Mouse (Mus musculus) lung, embryonic 16.5 days (tissue): ENCODE data around the gene Imp4. TPM values are rescaled to one million over a fixed set of nuclear protein-coding genes. Genes with fewer than 3 reads are reported as not detected.

Source experiments
- ATAC-seq: fragments of 200-750 bp; cut with Nextera tagmentation; 2 replicates; pipeline ENCODE4 v1.8.0; 2017; ENCODE audit warnings: low read depth, mild to moderate bottlenecking, moderate library complexity
- H3K27ac ChIP-seq: fragments of 300-500 bp; sonication (generic); 2 replicates; pipeline ENCODE4 v1.5.1; 2014; ENCODE audit warnings: mild to moderate bottlenecking, control low read depth, low read length
- H3K27me3 ChIP-seq: fragments of 300-500 bp; sonication (generic); 2 replicates; pipeline ENCODE4 v1.6.1; 2014; ENCODE audit warnings: low read depth, low read length, mixed read lengths; ENCODE audit not compliant: control insufficient read depth, insufficient read depth
- H3K36me3 ChIP-seq: fragments of 300-500 bp; sonication (generic); 2 replicates; pipeline ENCODE4 v1.6.1; 2014; ENCODE audit warnings: low read length; ENCODE audit not compliant: control insufficient read depth, insufficient read depth
- H3K4me1 ChIP-seq: fragments of 300-500 bp; sonication (generic); replicated peaks from 2 replicates; pipeline ENCODE4 v1.6.1; 2014; ENCODE audit warnings: low read length, mixed read lengths; ENCODE audit not compliant: control insufficient read depth, insufficient read depth
- H3K4me2 ChIP-seq: fragments of 300-500 bp; sonication (generic); 2 replicates; pipeline ENCODE4 v1.6.1; 2014; ENCODE audit warnings: low read depth, low read length, control low read depth
- H3K4me3 ChIP-seq: fragments of 300-500 bp; sonication (generic); 2 replicates; pipeline ENCODE4 v1.5.1; 2014; ENCODE audit warnings: mild to moderate bottlenecking, low read length, control low read depth
- H3K9ac ChIP-seq: fragments of 300-500 bp; sonication (generic); 2 replicates; pipeline ENCODE4 v1.6.1; 2014; ENCODE audit warnings: low read length, control low read depth
- H3K9me3 ChIP-seq: fragments of 300-500 bp; sonication (generic); 2 replicates; pipeline ENCODE4 v1.6.1; 2016; ENCODE audit warnings: low read length; ENCODE audit not compliant: control insufficient read depth
- WGBS: fragments of 180-500 bp; shearing (Covaris S2); extraction: QIAGEN DNeasy Blood & Tissue Kit; methylation state at CpG from one replicate; pipeline ENCODE4 v1.1.7; 2014; 5-methylcytosine and 5-hydroxymethylcytosine counted together
- polyA plus RNA-seq: library from polyadenylated mRNA; unstranded; fragments of >200 nt; fragmentation: Nextera tagmentation; extraction: Ambion mirVana; gene quantifications from 2 replicates; pipeline ENCODE4 v1.2.1, GENCODE M21; 2015

Imp4 gene
- polyA plus RNA-seq, 1 experiment from 2014 or later, result 79.4 TPM

- peak; percentile 82 for ATAC-seq
- H3K27me3 ChIP-seq, result no peaks in the 10 kb centered on the region
- H3K4me1 ChIP-seq, result peaks cover 11% of the 10 kb centered on the region
- H3K9ac ChIP-seq, result peak overlapping the region; percentile 53
- 0% methylated on average over 41 of the region's 43 CpGs for WGBS
- 0 out of 2 replicates have a peak overlapping the region, but pooled peaks have one; percentile 7 for H3K27ac ChIP-seq
- H3K36me3 ChIP-seq, result no peaks in the 10 kb centered on the region
- H3K4me2 ChIP-seq, result peak overlapping the region; percentile 71
- H3K4me3 ChIP-seq, result peak overlapping the region; percentile 55
- no peaks in the 10 kb centered on the region for H3K9me3 ChIP-seq
Observed at GRCm38 (mm10) chr1:34472427-34473300, 33.0 kb downstream of the Imp4 start.

DNA sequence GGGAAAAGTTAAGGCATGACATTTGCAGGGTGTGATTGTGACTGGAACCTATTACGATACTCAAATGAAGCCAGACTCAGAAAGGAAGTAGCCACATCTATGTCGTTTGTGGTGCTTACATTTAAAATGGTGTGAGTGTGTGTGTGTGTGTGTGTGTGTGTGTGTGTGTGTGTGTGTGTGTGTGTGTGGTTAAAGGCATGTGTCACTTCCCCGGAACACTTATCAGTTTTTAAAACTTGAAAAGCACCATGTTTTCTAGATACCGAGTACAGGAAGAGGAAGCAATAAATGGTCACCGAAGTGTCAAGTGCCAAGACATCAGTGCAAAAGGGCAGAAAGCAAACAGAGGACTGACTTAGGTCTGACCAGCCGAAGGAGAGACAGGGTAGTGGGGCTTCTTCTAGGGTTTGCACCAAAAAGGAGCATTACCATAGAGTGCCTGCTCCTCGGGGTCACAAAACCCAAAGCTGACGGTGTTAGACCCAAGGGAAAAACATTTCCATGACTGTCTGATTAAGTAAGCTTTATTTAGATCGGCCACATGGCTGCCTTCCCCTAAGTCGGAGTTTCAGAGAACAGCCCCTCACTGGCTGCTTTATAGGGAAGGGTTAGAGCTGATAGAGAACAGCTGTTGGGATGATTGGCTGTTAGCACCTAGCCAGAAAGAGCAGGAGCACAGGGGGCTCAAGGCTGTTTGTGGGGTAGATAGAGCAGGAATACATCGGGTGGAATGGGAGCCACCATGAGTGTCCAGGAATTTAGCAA, 39.4 kb downstream of the Imp4 start:
- no peak overlapping the region for H3K27ac ChIP-seq
- no peak overlapping the region for H3K9ac ChIP-seq
- no peak overlapping the region for H3K4me3 ChIP-seq
- 27% methylated on average over 11 of the region's 11 CpGs for WGBS
- peaks cover 4% of the 10 kb centered on the region; the same call in 1 of the 2 replicates for H3K4me1 ChIP-seq
- no peak overlapping the region for H3K4me2 ChIP-seq
- no peaks in the 10 kb centered on the region for H3K36me3 ChIP-seq
- H3K9me3 ChIP-seq, result no peaks in the 10 kb centered on the region
- peak; percentile 45 for ATAC-seq
- no peaks in the 10 kb centered on the region for H3K27me3 ChIP-seq

DNA sequence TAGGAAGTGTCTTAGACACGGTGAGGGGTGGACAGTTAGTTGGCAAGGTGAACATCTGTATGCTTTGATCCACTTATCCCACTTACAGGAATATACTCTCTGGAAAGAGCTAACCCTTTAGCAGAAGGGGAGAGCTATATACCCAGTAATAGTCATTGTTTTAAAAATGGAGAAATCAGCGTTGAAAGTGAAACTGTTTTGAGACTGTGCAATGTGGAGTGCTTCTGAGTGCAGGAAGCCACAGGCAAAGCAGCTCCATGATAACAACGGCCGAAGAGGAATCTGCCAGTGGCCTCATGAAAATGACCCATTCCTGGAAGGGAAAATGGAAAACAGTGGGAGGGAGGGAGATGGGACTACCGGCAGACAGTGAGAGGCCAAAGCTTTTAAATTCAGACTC, 41.1 kb downstream of the Imp4 start:
- Histone ChIP-seq H3K4me1 (peaks cover 8% of the 10 kb centered on the region), H3K4me3 (no peak overlapping the region)

GRCm38 (mm10) chr1:34481920-34482669, 42.4 kb downstream of the Imp4 start:
- H3K27ac ChIP-seq, result no peak overlapping the region
- peaks cover 8% of the 10 kb centered on the region for H3K4me1 ChIP-seq
- no peaks in the 10 kb centered on the region for H3K36me3 ChIP-seq
- no peak overlapping the region for H3K4me2 ChIP-seq
- no peaks in the 10 kb centered on the region for H3K27me3 ChIP-seq
- H3K9me3 ChIP-seq, result no peaks in the 10 kb centered on the region
- no peak overlapping the region for H3K9ac ChIP-seq
- H3K4me3 ChIP-seq, result no peak overlapping the region
- no peak for ATAC-seq
- 32% methylated on average over 5 of the region's 5 CpGs for WGBS

More for the DNA sequence above, 41.1 kb downstream of the Imp4 start:
- H3K4me2 ChIP-seq, result no peak overlapping the region
- H3K9me3 ChIP-seq, result no peaks in the 10 kb centered on the region
- WGBS, result 60% methylated on average over 5 of the region's 5 CpGs
- no peaks in the 10 kb centered on the region for H3K36me3 ChIP-seq
- ATAC-seq, result no peak
- H3K27ac ChIP-seq, result no peak overlapping the region
- H3K9ac ChIP-seq, result no peak overlapping the region
- no peaks in the 10 kb centered on the region for H3K27me3 ChIP-seq

- no peak overlapping the region for H3K4me2 ChIP-seq
- WGBS, result 61% methylated on average over 10 of the region's 10 CpGs
- ATAC-seq, result no peak
- no peaks in the 10 kb centered on the region for H3K27me3 ChIP-seq
- H3K9ac ChIP-seq, result no peak overlapping the region
- peaks cover 4% of the 10 kb centered on the region; the same call in 1 of the 2 replicates for H3K4me1 ChIP-seq
- H3K36me3 ChIP-seq, result no peaks in the 10 kb centered on the region
- H3K9me3 ChIP-seq, result no peaks in the 10 kb centered on the region
- no peak overlapping the region for H3K4me3 ChIP-seq
- no peak overlapping the region for H3K27ac ChIP-seq
Observed at GRCm38 (mm10) chr1:34484470-34484869, 44.8 kb downstream of the Imp4 start.

GRCm38 (mm10) chr1:34485461-34486188, 46.0 kb downstream of the Imp4 start:
- H3K9me3 ChIP-seq, result no peaks in the 10 kb centered on the region
- H3K4me1 ChIP-seq, result peaks cover 4% of the 10 kb centered on the region; the same call in 1 of the 2 replicates
- H3K36me3 ChIP-seq, result no peaks in the 10 kb centered on the region
- no peak overlapping the region for H3K27ac ChIP-seq
- WGBS, result 6% methylated on average over 25 of the region's 25 CpGs
- no peak overlapping the region for H3K9ac ChIP-seq
- ATAC-seq, result peak; percentile 38; the same call in 1 of the 2 replicates
- H3K4me2 ChIP-seq, result peak overlapping the region; percentile 51
- peak overlapping the region; percentile 30 for H3K4me3 ChIP-seq
- H3K27me3 ChIP-seq, result no peaks in the 10 kb centered on the region

DNA sequence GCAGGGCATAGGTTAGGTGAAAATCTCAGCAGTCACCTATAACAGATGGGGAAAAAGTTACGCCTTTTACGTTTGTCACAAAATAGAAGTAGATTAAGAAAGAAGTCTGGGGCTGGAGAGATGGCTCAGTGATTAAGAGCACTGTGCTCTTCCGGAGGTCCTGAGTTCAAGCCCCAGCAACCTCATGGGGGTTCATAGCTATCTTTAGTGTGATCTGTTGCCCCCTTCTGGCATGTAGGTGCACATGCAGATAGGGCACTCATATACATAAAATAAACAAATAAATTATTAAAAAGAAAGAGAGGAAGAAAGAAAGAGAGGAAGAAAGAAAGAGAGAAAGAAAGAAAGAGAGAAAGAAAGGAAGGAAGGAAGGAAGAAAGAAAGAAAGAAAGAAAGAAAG, 47.7 kb downstream of the Imp4 start:
- Histone ChIP-seq H3K9me3 (no peaks in the 10 kb centered on the region), H3K36me3 (no peaks in the 10 kb centered on the region), H3K27me3 (no peaks in the 10 kb centered on the region), H3K27ac (no peak overlapping the region), H3K4me2 (no peak overlapping the region), H3K4me1 (peaks cover 4% of the 10 kb centered on the region; the same call in 1 of the 2 replicates), H3K4me3 (no peak overlapping the region), H3K9ac (no peak overlapping the region)
- WGBS, result 93% methylated on average over 3 of the region's 3 CpGs
- ATAC-seq, result no peak

DNA sequence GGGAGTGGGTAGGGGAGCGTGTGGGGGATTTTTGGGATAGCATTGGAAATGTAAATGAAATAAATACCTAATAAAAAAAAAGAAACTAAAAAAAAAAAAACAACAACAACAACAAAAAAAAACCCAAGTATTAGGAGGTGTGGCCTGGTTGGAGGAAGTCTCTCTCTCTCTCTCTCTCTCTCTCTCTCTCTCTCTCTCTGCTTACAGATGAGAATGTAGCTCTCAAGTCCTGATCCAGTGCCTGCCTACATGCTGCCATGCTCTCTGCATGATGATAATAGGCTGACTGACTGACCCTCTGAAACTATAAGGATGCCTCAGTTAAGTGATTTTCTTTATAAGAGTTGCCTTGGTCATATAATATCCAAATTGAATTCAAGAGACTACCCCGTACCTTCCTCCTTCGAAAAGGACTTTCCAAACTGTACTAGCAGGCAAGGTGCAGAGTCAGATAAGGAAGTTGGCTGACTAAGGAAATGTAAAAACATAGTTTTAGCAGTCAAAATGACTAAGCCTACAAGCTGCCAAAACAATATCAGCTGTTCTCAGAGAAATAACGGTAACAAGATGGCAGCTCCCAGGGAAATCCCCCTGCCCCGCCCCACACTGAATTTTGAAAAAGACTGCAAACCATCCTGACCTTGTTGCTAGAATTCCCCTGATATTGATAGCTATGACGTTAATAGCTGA, 50.3 kb downstream of the Imp4 start:
- WGBS, result 82% methylated on average over 6 of the region's 6 CpGs
- Histone ChIP-seq H3K9me3 (no peaks in the 10 kb centered on the region), H3K27me3 (no peaks in the 10 kb centered on the region), H3K4me1 (peaks cover 4% of the 10 kb centered on the region; the same call in 1 of the 2 replicates), H3K9ac (no peak overlapping the region), H3K4me3 (no peak overlapping the region), H3K4me2 (no peak overlapping the region), H3K27ac (no peak overlapping the region), H3K36me3 (no peaks in the 10 kb centered on the region)
- no peak for ATAC-seq
